7 mouse cellular contexts compared by ENCODE assay signal in the genomic region with DNA sequence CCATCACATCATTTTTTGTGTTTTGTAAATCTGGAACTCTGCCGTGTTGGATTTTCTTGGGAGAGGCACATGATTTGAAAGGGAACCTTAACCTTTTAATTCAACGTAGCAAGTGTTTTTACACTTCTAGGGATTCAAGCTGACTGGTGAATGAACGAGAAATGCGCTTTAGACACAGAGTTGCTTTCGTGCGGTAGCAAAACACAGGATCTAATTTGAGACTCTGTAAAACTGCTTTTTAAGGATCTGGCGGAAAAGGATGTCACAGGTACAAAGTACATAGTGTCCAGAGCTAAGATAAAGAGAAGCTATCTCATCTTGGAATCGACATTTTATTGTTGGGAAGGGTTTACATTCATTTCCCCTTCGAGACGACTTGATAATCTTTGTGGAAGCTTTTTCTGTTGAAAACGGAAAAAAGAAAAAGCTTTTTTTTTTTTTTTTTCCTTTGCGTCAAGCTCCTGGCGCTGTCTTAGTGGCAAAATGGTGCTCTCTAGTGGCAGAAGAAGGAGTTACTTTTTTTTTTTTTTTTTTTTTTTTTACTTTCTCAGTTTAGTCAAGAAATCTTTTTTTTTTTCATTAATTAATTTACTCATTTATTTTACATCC. TPM values are rescaled to one million over a fixed set of nuclear protein-coding genes. Genes with fewer than 3 reads are reported as not detected.
A peak's percentile ranks its signal among the peaks of the same experiment; 100 is the strongest.
DNase-seq lines count a peak whose midpoint lies in the region; ATAC-seq and TF ChIP-seq lines count a peak whose summit lies in the region.

No protein-coding gene starts in this region.

- no peak for ATAC-seq in lung, embryonic 16.5 days (ENCODE audit: low read depth)
- no peak for ATAC-seq in hindbrain, embryonic 15.5 days (ENCODE audit: low FRiP score, low read depth)
- ATAC-seq in neural tube, embryonic 12.5 days (ENCODE audit: low FRiP score, low read depth) = no peak
- ATAC-seq in erythroid progenitor cell, adult 5-6 weeks (replicated peaks; ENCODE audit: low FRiP score, poor library complexity, severe bottlenecking) = no peak

- peak overlapping the region; percentile 3; the same call in 1 of the 2 replicates for H3K9ac ChIP-seq in lung, embryonic 16.5 days (ENCODE audit: low read length)
- peak overlapping the region; percentile 30 for H3K9ac ChIP-seq in hindbrain, embryonic 15.5 days
- H3K9ac ChIP-seq in neural tube, embryonic 12.5 days = no peak overlapping the region

- no peak for TF ChIP-seq POLR2A in cortical plate, adult 2 months (IDR thresholded peaks at IDR 0.05; ENCODE audit: extremely low read depth, insufficient read depth, low read length)

- no peaks in the 10 kb centered on the region for H3K9me3 ChIP-seq in lung, embryonic 16.5 days (ENCODE audit: control insufficient read depth, low read length)
- no peaks in the 10 kb centered on the region for H3K9me3 ChIP-seq in hindbrain, embryonic 15.5 days
- H3K9me3 ChIP-seq in neural tube, embryonic 12.5 days = no peaks in the 10 kb centered on the region

- no peaks in the 10 kb centered on the region for H3K36me3 ChIP-seq in lung, embryonic 16.5 days (ENCODE audit: control insufficient read depth, insufficient read depth, low read length)
- no peaks in the 10 kb centered on the region for H3K36me3 ChIP-seq in hindbrain, embryonic 15.5 days
- no peaks in the 10 kb centered on the region for H3K36me3 ChIP-seq in neural tube, embryonic 12.5 days

- no peak for DNase-seq in lung, postnatal 14 days
- DNase-seq in thymus, postnatal 25 days = no peak

- peak overlapping the region; percentile 42 for H3K4me2 ChIP-seq in lung, embryonic 16.5 days (ENCODE audit: low read depth, low read length)
- peak overlapping the region; percentile 51 for H3K4me2 ChIP-seq in hindbrain, embryonic 15.5 days
- peak overlapping the region; percentile 49 for H3K4me2 ChIP-seq in neural tube, embryonic 12.5 days (replicated peaks)

- peak; percentile 44; the same call in 1 of the 2 replicates for TF ChIP-seq CTCF in cortical plate, adult 2 months (IDR thresholded peaks at IDR 0.05; ENCODE audit: extremely low read depth, insufficient read depth, low read length)

- H3K27ac ChIP-seq in lung, embryonic 16.5 days (ENCODE audit: low read length) = no peak overlapping the region
- H3K27ac ChIP-seq in cortical plate, adult 2 months (ENCODE audit: insufficient read depth, low read length) = 0 out of 2 replicates have a peak overlapping the region, but pooled peaks have one; percentile 34
- peak overlapping the region; percentile 40; the same call in 1 of the 2 replicates for H3K27ac ChIP-seq in hindbrain, embryonic 15.5 days (replicated peaks)
- no peak overlapping the region for H3K27ac ChIP-seq in neural tube, embryonic 12.5 days

- WGBS in lung, embryonic 16.5 days = 14% methylated on average over 13 of the region's 13 CpGs
- WGBS in hindbrain, embryonic 15.5 days = 18% methylated on average over 13 of the region's 13 CpGs
- WGBS in neural tube, embryonic 12.5 days = 27% methylated on average over 13 of the region's 13 CpGs

- peak overlapping the region; percentile 28 for H3K4me3 ChIP-seq in lung, embryonic 16.5 days (ENCODE audit: low read length)
- H3K4me3 ChIP-seq in cortical plate, adult 2 months (ENCODE audit: insufficient read depth, low read length) = 0 out of 2 replicates have a peak overlapping the region, but pooled peaks have one; percentile 19
- peak overlapping the region; percentile 36 for H3K4me3 ChIP-seq in hindbrain, embryonic 15.5 days
- H3K4me3 ChIP-seq in neural tube, embryonic 12.5 days = no peak overlapping the region

- no peaks in the 10 kb centered on the region for H3K27me3 ChIP-seq in lung, embryonic 16.5 days (ENCODE audit: control insufficient read depth, insufficient read depth, low read depth, low read length)
- no peaks in the 10 kb centered on the region for H3K27me3 ChIP-seq in hindbrain, embryonic 15.5 days
- no peaks in the 10 kb centered on the region for H3K27me3 ChIP-seq in neural tube, embryonic 12.5 days (replicated peaks)

- no peaks in the 10 kb centered on the region for H3K4me1 ChIP-seq in lung, embryonic 16.5 days (replicated peaks; ENCODE audit: control insufficient read depth, insufficient read depth, low read length)
- no peaks in the 10 kb centered on the region for H3K4me1 ChIP-seq in cortical plate, adult 2 months (ENCODE audit: control insufficient read depth, insufficient read depth, low read length)
- 0 out of 2 replicates have a peak, but pooled peaks cover 3% of the 10 kb centered on the region for H3K4me1 ChIP-seq in hindbrain, embryonic 15.5 days (replicated peaks)
- no peaks in the 10 kb centered on the region for H3K4me1 ChIP-seq in neural tube, embryonic 12.5 days

RNA-seq across cellular contexts. Expression of a gene that starts 23.6 kb away (rescaled TPM):
- polyA plus RNA-seq in lung, embryonic 16.5 days (2015; fragmentation: Nextera tagmentation; extraction: Ambion mirVana) = 1.5 and 2.0 TPM in 2 replicates
- polyA plus RNA-seq in cortical plate, adult 2 months (2012; rRNA removed) = 0.17 and 0.19 TPM in 2 replicates
- polyA plus RNA-seq in hindbrain, embryonic 15.5 days (2015; fragmentation: Nextera tagmentation; extraction: Ambion mirVana) = 0.22 and 0.25 TPM in 2 replicates
- 0.40 and 0.47 TPM in 2 replicates for polyA plus RNA-seq in neural tube, embryonic 12.5 days (2016; fragmentation: Nextera tagmentation; extraction: Ambion mirVana)
- total RNA-seq in erythroid progenitor cell, adult 5-6 weeks (2015; ENCODE audit: low replicate concordance) = not detected in 2 replicates
- not detected in 2 replicates for total RNA-seq in erythroid progenitor cell, adult 5-6 weeks (2017; ENCODE audit: low replicate concordance)

Comparison
In these comparisons a context has a peak if more than half of its experiments do, and no peak if none do; other contexts are left out.
1. H3K27ac ChIP-seq: peak in cortical plate, adult 2 months (single experiment) and hindbrain, embryonic 15.5 days (single experiment); none in lung, embryonic 16.5 days (single experiment) and neural tube, embryonic 12.5 days (single experiment).
2. Peak in every context shown above with its lines, with median percentiles within 50 percentile points of each other: H3K4me2 ChIP-seq.